Mouse (Mus musculus) CH12.LX (cell line): ENCODE data around the gene Pam.

Experiments
- CHD1 ChIP-seq: IDR thresholded peaks from 2 replicates; pipeline ENCODE4 v1.6.1; 2012; ENCODE audit warnings: low read depth, low read length, improper control_type of control experiment, inconsistent platforms
- CTCF ChIP-seq, 2 experiments: IDR thresholded peaks in 1 of 2; conservative IDR thresholded peaks in 1 of 2; 2 replicates each; pipeline ENCODE4 v1.5.1; 2011 to 2012; ENCODE audit warnings: low read depth in 2 of 2, low read length in 2 of 2, improper control_type of control experiment in 1 of 2, inconsistent platforms in 1 of 2, mild to moderate bottlenecking in 1 of 2, moderate library complexity in 1 of 2
- HCFC1 ChIP-seq: IDR thresholded peaks from 2 replicates; pipeline ENCODE4 v1.6.1; 2012; ENCODE audit warnings: low read depth, mild to moderate bottlenecking, inconsistent platforms, low read length, improper control_type of control experiment
- NELFE ChIP-seq: IDR thresholded peaks from 2 replicates; pipeline ENCODE4 v1.6.1; 2011; ENCODE audit warnings: low read depth, low read length, improper control_type of control experiment
- RAD21 ChIP-seq: IDR thresholded peaks from 2 replicates; pipeline ENCODE4 v1.6.1; 2011; ENCODE audit warnings: low read depth, mild to moderate bottlenecking, low read length, improper control_type of control experiment, moderate library complexity
- RCOR1 ChIP-seq: conservative IDR thresholded peaks from 2 replicates; pipeline ENCODE4 v1.6.1; 2012; ENCODE audit warnings: low read depth, mild to moderate bottlenecking, inconsistent platforms, low read length, improper control_type of control experiment
- TBP ChIP-seq: conservative IDR thresholded peaks from 2 replicates; pipeline ENCODE4 v1.6.1; 2011; ENCODE audit warnings: low read depth, low read length, improper control_type of control experiment
- TCF12 ChIP-seq: IDR thresholded peaks from 2 replicates; pipeline ENCODE4 v1.6.1; 2014; ENCODE audit warnings: low read depth, mild to moderate bottlenecking, inconsistent platforms, low read length, improper control_type of control experiment

- TF ChIP-seq NELFE (no peak), TBP (no peak), CHD1 (no peak), CTCF (conservative IDR thresholded peaks at IDR 0.05 in 1 of 2, IDR thresholded peaks at IDR 0.05 in 1 of 2; ENCODE audit: low read depth in 2 of 2, low read length in 2 of 2) (no peak), TCF12 (no peak), RAD21 (no peak), HCFC1 (no peak), RCOR1 (no peak)
Measured at GRCm38 (mm10) chr1:97976072-97976471, 119.4 kb downstream of the Pam start.
